Mouse (Mus musculus) intestine, embryonic 16.5 days (tissue): ENCODE results near the gene Nthl1. TPM values are rescaled to one million over a fixed set of nuclear protein-coding genes. Genes with fewer than 3 reads are reported as not detected.
"Not testable (repeated sequence)": the region's sequence is repeated elsewhere in the genome, so short reads cannot be mapped to it uniquely, and the experiment has no call there.

Experiments
- ATAC-seq: fragments of 200-750 bp; cut with Nextera tagmentation; 2 replicates; pipeline ENCODE4 v1.8.0; 2017; ENCODE audit warnings: moderate TSS enrichment, moderate library complexity
- H3K27ac ChIP-seq: fragments of 300-500 bp; sonication (generic); 2 replicates; pipeline ENCODE4 v1.5.1; 2014; ENCODE audit warnings: mild to moderate bottlenecking, low read length
- H3K27me3 ChIP-seq: fragments of 300-500 bp; sonication (generic); replicated peaks from 2 replicates; pipeline ENCODE4 v1.6.1; 2014; ENCODE audit warnings: low read length, control low read depth, mixed read lengths; ENCODE audit not compliant: control insufficient read depth, insufficient read depth
- H3K36me3 ChIP-seq: fragments of 300-500 bp; sonication (generic); 2 replicates; pipeline ENCODE4 v1.6.1; 2014; ENCODE audit warnings: low read length, control low read depth; ENCODE audit not compliant: control insufficient read depth, insufficient read depth
- H3K4me1 ChIP-seq: fragments of 300-500 bp; sonication (generic); 2 replicates; pipeline ENCODE4 v1.6.1; 2014; ENCODE audit warnings: low read length, control low read depth, mixed read lengths; ENCODE audit not compliant: control insufficient read depth, insufficient read depth
- H3K4me2 ChIP-seq: fragments of 300-500 bp; sonication (generic); 2 replicates; pipeline ENCODE4 v1.6.1; 2014; ENCODE audit warnings: low read depth, low read length, control low read depth
- H3K4me3 ChIP-seq: fragments of 300-500 bp; sonication (generic); 2 replicates; pipeline ENCODE4 v1.5.1; 2014; ENCODE audit warnings: mild to moderate bottlenecking, low read length
- H3K9ac ChIP-seq: fragments of 300-500 bp; sonication (generic); 2 replicates; pipeline ENCODE4 v1.6.1; 2014; ENCODE audit warnings: low read depth, low read length
- H3K9me3 ChIP-seq: fragments of 300-500 bp; sonication (generic); 2 replicates; pipeline ENCODE4 v1.6.1; 2016; ENCODE audit warnings: low read length, control low read depth; ENCODE audit not compliant: control insufficient read depth
- WGBS: fragments of 180-500 bp; shearing (Covaris S2); extraction: QIAGEN DNeasy Blood & Tissue Kit; methylation state at CpG from one replicate; pipeline ENCODE4 v1.1.7; 2014; 5-methylcytosine and 5-hydroxymethylcytosine counted together
- polyA plus RNA-seq: library from polyadenylated mRNA; unstranded; fragments of >200 nt; fragmentation: Nextera tagmentation; extraction: Ambion mirVana; gene quantifications from 2 replicates; pipeline ENCODE4 v1.2.1, GENCODE M21; 2015

Gene Nthl1
- polyA plus RNA-seq, 1 experiment from 2014 or later = 18.1 TPM

DNA sequence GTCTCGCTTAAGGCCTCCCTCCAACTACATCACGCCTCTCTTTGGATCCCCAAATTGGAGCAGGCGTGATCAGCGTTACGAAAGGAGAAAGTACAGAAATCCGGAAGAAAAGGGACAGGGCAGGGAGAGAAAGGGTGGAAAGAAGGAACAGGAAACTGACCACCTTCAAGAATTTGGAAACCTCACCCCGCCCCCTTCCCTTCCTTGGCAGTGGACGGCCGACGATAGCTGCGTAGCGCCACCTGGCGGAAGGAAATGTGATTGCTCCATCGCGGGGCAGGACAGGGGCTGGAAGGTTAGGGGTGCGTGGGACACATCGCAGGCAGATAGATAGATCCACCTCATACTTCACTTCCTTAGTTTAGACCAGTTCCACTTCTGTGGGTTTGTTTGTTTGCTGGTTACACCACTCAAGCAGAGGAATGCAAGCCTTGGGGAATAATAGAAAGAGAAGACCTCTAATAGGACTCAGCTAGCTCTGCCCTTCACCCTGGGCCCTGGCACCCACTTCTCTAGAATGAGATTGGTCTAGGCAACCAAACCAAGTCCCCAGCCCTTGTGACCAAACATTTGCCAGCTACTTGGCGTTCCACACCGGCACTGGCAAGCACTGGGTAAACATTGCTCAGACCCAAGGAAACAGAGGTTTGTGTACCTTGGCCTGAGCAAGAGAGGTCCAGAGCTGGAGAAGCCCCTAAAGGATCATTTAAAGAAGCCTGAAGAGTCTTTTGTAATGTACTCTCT lies 21.7 kb downstream of the Nthl1 start:
- Histone ChIP-seq H3K27ac (peak overlapping the region; percentile 23; the same call in 1 of the 2 replicates), H3K4me1 (peaks cover 23% of the 10 kb centered on the region), H3K4me2 (peak overlapping the region; percentile 69), H3K27me3 (peaks cover 23% of the 10 kb centered on the region), H3K4me3 (peak overlapping the region; percentile 37), H3K9ac (peak overlapping the region; percentile 57), H3K9me3 (no peaks in the 10 kb centered on the region), H3K36me3 (no peaks in the 10 kb centered on the region)
- 0 out of 2 replicates have a peak, but pooled peaks have one; percentile 49 for ATAC-seq
- WGBS = 4% methylated on average over 19 of the region's 19 CpGs

DNA sequence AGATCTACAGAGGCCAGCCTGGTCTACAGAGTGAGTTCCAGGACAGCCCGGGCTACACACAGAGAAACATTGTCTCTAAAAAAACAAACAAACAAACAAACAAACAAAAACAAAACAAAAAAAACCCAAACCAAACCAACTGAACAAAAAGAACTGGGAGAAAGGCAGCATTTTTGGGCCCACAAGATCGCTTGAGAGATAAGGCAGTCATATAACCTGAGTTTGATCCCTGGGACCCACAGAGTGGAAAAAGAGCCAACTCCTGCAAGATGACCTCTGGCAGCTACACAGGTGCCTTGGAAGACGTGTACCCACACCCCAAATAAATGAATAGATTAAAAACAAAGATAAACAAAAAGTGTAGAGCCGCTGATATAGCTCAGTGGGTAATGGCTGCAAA lies 22.5 kb downstream of the Nthl1 start:
- Histone ChIP-seq H3K9me3 (no peaks in the 10 kb centered on the region), H3K4me1 (peaks cover 17% of the 10 kb centered on the region), H3K27ac (no peak overlapping the region), H3K4me3 (no peak overlapping the region), H3K9ac (no peak overlapping the region), H3K27me3 (peaks cover 24% of the 10 kb centered on the region), H3K4me2 (no peak overlapping the region), H3K36me3 (no peaks in the 10 kb centered on the region)
- WGBS = 73% methylated on average over 4 of the region's 4 CpGs
- no peak for ATAC-seq

DNA sequence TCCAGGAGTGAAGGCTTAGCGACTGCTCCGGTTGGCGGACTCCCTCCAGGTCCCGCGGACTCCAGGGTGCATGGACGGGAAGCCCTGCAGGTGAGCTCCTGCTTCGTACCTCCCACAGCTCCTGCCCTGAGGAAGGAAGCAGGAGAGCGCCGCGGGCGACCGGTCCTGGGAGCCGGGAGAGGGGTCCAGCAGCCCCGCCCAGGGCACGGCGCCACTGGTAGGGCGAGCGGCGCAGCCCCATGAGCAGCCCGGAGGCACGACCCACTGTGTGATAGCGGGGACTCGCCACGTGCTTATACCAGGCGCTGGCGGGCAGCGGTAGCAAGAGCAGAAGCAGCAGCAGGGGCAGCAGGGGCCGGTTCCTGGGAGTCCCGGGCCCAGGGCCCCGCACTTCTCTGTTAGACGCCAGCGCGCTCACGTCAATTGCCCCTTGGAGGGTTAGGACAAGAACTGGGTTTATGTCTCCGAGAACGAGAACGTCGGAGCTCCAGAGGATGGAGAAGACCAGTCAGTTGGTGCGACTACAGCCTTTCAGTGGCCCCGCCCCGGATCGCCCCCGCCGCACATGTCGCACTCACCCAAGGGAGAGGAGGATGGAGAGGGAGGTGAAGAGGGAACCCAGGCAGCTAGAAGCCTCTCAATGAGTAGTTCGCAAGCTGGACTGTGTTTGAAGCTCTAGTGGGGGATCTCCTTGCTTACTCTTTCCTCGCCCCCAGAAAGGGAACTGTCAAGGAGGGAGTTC lies 25.7 kb downstream of the Nthl1 start, which contains the start of gene Npw:
Gene Npw (minus strand): TSS at position 441 of the 742 bp plus-strand sequence.
- H3K4me1 ChIP-seq = peaks cover 12% of the 10 kb centered on the region
- H3K9ac ChIP-seq = peak within 1 kb of the TSS; percentile 71
- H3K27me3 ChIP-seq = peaks cover 29% of the 10 kb centered on the region
- no peaks in the 10 kb centered on the region for H3K9me3 ChIP-seq
- peak; percentile 59 for ATAC-seq
- H3K36me3 ChIP-seq = no peaks in the 10 kb centered on the region
- H3K27ac ChIP-seq = no peak within 1 kb of the TSS
- 2% methylated on average over 47 of the region's 47 CpGs for WGBS
- peak within 1 kb of the TSS; percentile 92 for H3K4me2 ChIP-seq
- H3K4me3 ChIP-seq = peak within 1 kb of the TSS; percentile 56

DNA sequence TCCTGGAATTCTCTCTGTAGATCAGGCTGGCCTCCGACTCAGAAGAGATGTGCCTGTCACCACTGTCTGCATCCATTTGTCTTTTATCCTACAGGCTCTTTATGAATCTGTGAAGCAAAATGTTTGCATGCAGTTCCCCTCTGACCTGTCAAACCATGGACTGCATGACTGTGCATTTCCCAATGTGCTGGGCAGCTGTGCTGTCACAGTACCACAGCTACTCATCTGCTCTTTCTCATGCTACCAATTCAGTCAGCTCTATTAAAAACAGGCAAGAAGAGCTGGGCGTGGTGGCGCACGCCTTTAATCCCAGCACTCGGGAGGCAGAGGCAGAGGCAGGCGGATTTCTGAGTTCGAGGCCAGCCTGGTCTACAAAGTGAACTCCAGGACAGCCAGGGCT lies 34.5 kb downstream of the Nthl1 start:
- H3K4me2 ChIP-seq, H3K27me3 ChIP-seq, H3K9ac ChIP-seq, H3K9me3 ChIP-seq, H3K36me3 ChIP-seq, H3K27ac ChIP-seq, H3K4me3 ChIP-seq, ATAC-seq: not testable (repeated sequence)
- peaks cover 18% of the 10 kb centered on the region for H3K4me1 ChIP-seq
- 68% methylated on average over 7 of the region's 7 CpGs for WGBS

DNA sequence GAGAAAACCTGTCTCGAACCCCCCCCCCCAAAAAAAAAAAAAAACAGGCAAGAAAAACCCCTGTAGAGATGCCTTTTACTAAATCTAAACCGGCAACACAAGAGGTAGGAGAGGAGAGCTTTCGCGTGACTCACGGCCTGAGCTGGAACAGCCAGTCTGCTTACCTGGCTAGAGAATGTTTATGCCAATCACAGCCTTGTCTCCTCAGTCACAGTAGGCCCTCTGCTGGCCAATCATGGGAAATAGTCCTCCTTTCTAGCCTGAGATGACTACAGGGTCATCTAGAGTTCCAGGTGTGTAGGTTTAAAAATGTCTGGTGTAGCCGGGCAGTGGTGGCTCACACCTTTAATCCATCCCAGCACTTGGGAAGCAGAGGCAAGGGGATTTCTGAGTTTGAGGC lies 34.9 kb downstream of the Nthl1 start:
- H3K4me2 ChIP-seq = no peak overlapping the region
- H3K9ac ChIP-seq = no peak overlapping the region
- no peaks in the 10 kb centered on the region for H3K9me3 ChIP-seq
- H3K4me1 ChIP-seq = peaks cover 22% of the 10 kb centered on the region
- WGBS = 23% methylated on average over 6 of the region's 6 CpGs
- H3K27ac ChIP-seq = no peak overlapping the region
- H3K4me3 ChIP-seq = no peak overlapping the region
- H3K36me3 ChIP-seq = no peaks in the 10 kb centered on the region
- no peaks in the 10 kb centered on the region; the same call in 1 of the 2 replicates for H3K27me3 ChIP-seq
- ATAC-seq = peak; percentile 17; the same call in 1 of the 2 replicates

DNA sequence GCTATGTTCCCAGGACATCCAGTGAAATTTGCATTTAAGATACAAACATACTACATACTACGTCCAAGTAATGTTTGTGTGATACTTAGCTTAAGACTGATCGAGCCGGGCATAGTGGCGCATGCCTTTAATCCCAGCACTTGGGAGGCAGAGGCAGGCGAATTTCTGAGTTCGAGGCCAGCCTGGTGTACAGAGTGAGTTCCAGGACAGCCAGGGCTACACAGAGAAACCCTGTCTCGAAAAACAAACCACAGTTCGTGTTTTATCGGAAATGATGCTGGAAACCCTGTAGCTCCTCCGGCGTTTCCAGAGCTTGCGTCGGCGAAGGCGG lies 36.7 kb downstream of the Nthl1 start:
- ATAC-seq = peak; percentile 5
- Histone ChIP-seq H3K27ac (peak overlapping the region; percentile 66), H3K9ac (peak overlapping the region; percentile 91), H3K4me1 (peaks cover 25% of the 10 kb centered on the region), H3K4me2 (peak overlapping the region; percentile 61), H3K4me3 (peak overlapping the region; percentile 92)
- H3K36me3 ChIP-seq, H3K9me3 ChIP-seq, H3K27me3 ChIP-seq: not testable (repeated sequence)
- WGBS = 7% methylated on average over 15 of the region's 15 CpGs

DNA sequence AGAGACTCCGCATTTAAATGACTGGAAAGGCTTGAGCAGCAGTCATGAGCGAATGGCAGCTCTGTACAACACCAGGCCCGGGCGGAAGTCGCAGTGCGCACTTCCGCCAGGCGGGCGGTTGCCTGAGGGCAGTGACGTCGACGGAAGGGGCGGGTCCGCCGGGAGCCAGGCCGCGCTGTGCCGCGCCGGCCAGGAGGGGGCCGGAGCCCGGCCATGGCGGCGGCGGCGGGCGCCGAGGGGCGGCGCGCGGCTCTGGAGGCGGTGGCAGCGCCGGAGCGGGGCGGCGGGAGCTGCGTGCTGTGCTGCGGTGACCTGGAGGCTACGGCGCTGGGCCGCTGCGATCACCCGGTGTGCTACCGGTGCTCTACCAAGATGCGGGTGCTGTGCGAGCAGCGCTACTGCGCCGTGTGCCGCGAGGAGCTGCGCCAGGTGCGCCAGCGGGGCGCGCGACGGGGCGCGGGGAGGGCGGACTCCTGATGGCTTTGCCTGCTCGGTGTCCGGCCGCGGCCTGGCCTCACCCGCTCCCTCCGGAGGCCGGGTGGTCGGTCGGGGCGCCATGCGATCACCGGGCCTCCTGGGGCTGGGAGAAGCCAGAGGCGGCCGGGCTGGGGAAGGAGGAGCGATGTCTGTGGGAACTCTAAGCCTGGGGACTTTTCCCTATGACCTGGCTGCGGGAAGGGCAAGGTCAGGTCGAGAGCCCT lies 37.2 kb downstream of the Nthl1 start, which contains the start of gene Zfp598:
Gene Zfp598 (plus strand): TSS at position 143 of the 701 bp plus-strand sequence.
- WGBS = under 1% methylated on average over 77 of the region's 80 CpGs
- peak; percentile 97 for ATAC-seq
- Histone ChIP-seq H3K27me3 (no peaks in the 10 kb centered on the region), H3K27ac (peak within 1 kb of the TSS; percentile 80), H3K36me3 (no peaks in the 10 kb centered on the region), H3K9ac (peak within 1 kb of the TSS; percentile 91), H3K4me2 (peak within 1 kb of the TSS; percentile 92), H3K4me1 (peaks cover 25% of the 10 kb centered on the region), H3K4me3 (peak within 1 kb of the TSS; percentile 92), H3K9me3 (no peaks in the 10 kb centered on the region)

DNA sequence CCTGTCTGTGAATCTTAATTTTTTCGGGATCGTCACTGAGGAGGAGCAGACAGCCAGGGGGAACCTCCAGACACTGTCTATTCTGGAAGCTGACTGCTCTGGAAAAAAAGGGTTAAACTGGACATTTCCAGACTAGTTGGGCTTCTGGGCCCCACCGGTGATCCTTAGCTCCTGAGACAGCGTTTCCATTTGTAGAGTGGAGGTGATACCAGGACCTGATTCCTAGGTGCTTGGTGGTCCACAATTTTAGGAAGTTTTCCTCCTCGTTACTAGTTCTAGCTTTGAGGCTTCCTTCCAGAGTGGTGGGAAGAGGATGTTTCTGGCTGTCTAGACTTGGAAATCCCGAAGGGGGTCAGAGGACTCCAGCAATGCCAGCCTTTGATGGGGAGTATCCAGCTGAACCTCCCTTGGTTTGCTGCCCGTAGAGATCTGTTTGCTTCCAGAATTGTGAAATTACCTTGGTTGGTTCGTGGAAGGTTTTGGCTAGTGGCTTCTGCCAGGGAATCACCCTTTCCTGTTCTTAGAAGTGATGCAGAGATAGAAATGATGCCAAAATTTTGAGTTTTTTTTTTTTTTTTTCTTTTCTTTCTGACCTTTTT lies 37.9 kb downstream of the Nthl1 start:
- Histone ChIP-seq H3K9me3 (no peaks in the 10 kb centered on the region), H3K4me2 (peak overlapping the region; percentile 92), H3K9ac (peak overlapping the region; percentile 91), H3K27me3 (no peaks in the 10 kb centered on the region), H3K4me1 (peaks cover 25% of the 10 kb centered on the region), H3K27ac (peak overlapping the region; percentile 80), H3K4me3 (peak overlapping the region; percentile 92), H3K36me3 (no peaks in the 10 kb centered on the region)
- ATAC-seq = no peak
- WGBS = 8% methylated on average over 8 of the region's 8 CpGs

DNA sequence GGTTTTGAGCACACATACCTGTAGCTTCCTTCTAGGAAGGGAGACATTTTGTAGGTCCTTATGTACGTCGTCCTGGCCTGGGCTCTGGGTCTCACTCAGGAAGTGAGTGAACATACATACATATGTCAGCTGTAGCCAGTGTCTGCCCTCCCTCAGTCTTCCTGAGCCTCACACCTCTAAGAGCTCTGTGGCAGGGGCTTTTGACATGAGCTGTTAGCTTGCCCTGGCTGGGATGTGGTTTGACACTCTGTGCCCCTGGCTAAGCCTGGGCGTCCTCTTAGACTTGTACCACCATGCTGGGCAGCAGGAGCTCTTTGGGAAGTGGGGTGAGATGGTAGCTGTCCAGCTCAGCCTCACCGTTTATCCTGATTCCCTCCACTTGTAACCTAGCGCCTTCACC lies 38.9 kb downstream of the Nthl1 start:
- H3K9me3 ChIP-seq = no peaks in the 10 kb centered on the region
- no peak for ATAC-seq
- peak overlapping the region; percentile 92 for H3K4me2 ChIP-seq
- H3K4me1 ChIP-seq = peaks cover 25% of the 10 kb centered on the region
- 0 out of 2 replicates have a peak overlapping the region, but pooled peaks have one; percentile 27 for H3K27ac ChIP-seq
- H3K9ac ChIP-seq = peak overlapping the region; percentile 91
- 63% methylated on average over 5 of the region's 5 CpGs for WGBS
- H3K27me3 ChIP-seq = no peaks in the 10 kb centered on the region
- no peaks in the 10 kb centered on the region for H3K36me3 ChIP-seq
- peak overlapping the region; percentile 92; the same call in 1 of the 2 replicates for H3K4me3 ChIP-seq
